Mouse (Mus musculus): ENCODE measurements around the gene Glyctk.
"Not testable (repeated sequence)": the region's sequence is repeated elsewhere in the genome, so short reads cannot be mapped to it uniquely, and the experiment has no call there.

The Glyctk gene

GRCm38 (mm10) chr9:106176769-106177168, 18.8 kb upstream of the Glyctk start:
- no peak for DNase-seq (ENCODE audit: low spot score in 2 of 2)

- DNase-seq (ENCODE audit: low spot score in 2 of 2), result no peak
These were observed 17.7 kb upstream of the Glyctk start for GRCm38 (mm10) chr9:106175552-106176200.

DNA sequence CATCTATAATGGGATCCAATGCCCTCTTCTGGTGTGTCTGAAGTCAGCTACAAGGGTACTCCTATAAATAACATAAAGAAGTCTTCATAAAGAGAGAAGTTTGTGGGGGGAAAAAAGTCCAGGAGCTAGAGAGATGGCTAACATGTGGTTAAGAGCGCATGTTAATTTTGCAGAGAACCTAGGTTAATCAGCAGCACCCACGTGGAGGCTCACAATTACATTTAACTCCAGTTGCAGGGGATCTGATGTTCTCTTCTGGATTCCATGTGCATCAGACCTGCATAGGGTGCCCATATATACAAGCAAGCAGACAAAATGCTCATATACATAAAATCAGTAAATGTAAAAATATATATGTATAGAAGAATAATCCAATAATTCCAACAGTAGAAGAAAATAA, 15.4 kb upstream of the Glyctk start:
- no peak for DNase-seq (ENCODE audit: low spot score in 2 of 2)

GRCm38 (mm10) chr9:106172527-106172926, 14.6 kb upstream of the Glyctk start:
- no peak for DNase-seq (ENCODE audit: low spot score in 2 of 2)

- peak; percentile 37 to 52 for DNase-seq (ENCODE audit: low spot score in 2 of 2)
These were observed 13.6 kb upstream of the Glyctk start for GRCm38 (mm10) chr9:106171346-106172158.

DNA sequence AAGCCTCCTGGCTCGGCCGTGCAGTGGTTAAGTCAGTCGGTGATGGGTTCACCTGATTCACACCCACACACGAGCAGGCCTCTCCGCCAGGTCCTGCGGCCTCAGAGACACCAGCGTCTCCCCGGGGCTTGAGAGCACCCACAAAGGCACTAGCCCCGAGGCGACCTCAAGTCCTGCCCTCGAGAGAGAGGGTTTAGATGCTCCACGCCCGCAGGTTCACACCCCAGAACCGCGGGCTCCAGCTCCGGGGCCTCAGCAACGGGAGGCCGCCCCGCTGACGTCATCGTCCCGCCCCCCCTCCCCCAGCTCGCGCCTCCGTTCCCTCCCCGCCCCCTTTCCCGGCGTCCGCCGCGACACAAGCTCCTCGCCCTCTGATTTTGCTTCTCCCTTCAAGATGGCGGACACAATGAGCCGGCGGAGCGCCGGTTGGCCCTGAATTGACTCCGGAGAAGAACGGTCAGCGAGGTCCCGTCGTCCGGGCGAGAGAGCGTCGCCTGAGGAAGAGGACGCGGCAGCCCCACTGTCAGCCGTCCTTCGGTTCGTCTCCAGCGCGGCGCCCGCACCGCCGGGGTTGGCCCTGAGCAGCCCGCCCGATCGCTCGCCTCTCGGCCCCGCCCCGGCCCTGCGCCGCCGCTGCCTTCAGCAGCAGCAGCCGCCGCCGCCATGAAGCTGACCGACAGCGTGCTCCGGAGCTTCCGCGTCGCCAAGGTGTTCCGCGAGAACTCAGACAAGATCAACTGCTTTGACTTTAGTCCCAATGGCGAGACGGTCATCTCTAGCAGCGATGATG, 12.8 kb upstream of the Glyctk start, which contains the start of gene Wdr82:
Wdr82 (plus strand) TSS at position 373 of the 790 bp plus-strand sequence.
- peak; percentile 69 to 81 for DNase-seq (ENCODE audit: low spot score in 2 of 2)

DNA sequence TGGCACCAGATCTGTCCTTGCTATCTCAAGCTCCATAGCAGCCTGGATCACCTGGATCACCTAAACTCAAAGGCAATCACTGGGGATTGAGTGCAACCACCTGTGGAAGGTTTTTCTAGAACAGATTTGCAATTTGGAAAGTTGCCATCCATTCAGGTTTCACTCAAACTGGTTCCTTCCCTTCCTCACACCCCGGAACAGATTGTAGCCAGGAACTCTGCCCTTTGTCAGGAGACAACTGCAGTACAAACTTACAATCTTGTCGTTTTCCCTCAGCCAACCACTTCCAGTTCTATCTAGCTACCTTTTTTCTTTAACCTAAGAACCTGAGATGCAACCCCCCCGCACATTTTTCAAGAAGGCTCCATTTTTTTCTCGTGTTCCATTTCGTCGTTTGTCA, 12.0 kb upstream of the Glyctk start:
- DNase-seq (ENCODE audit: low spot score in 2 of 2), result no peak

DNA sequence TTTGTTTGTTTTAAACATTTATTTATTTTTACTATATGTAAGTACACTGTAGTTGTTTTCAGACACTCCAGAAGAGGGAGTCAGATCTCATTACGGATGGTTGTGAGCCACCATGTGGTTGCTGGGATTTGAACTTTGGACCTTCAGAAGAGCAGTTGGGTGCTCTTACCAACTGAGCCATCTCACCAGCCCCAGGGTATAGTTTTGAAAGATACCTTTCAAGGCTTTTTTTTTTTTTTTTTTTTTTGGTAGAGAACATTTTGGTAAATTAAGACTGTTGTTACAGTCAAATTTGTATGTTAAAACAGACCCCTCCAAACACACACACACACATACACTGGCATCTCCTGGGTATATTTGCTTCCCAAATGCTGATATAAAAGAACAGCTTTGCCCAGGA, 11.1 kb upstream of the Glyctk start:
- not testable (repeated sequence) for DNase-seq (ENCODE audit: low spot score in 2 of 2)

- no peak for DNase-seq (ENCODE audit: low spot score in 2 of 2)
These were observed 9.8 kb upstream of the Glyctk start for GRCm38 (mm10) chr9:106167703-106168102.

DNA sequence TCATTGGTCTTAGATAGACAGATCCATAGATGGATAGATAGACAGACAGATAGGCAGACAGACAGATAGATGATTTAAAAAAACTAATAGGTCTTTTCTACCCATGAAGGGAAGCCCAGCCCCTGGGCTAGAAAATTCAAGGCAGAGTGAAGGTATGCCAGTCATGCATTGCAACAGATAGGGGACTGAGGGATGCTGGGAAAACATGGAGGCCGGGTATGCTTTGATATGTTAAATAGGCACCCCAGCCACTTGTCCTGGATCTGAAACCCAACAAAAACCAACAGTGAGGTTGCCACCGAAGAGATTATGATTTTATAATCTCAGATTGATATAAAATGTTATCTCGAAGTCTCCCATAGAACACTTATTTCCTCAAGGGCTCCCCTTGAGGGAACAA, 9.3 kb upstream of the Glyctk start:
- DNase-seq (ENCODE audit: low spot score in 2 of 2), result no peak

- no peak for DNase-seq (ENCODE audit: low spot score in 2 of 2)
These were observed 8.8 kb upstream of the Glyctk start for GRCm38 (mm10) chr9:106166709-106167108.

DNA sequence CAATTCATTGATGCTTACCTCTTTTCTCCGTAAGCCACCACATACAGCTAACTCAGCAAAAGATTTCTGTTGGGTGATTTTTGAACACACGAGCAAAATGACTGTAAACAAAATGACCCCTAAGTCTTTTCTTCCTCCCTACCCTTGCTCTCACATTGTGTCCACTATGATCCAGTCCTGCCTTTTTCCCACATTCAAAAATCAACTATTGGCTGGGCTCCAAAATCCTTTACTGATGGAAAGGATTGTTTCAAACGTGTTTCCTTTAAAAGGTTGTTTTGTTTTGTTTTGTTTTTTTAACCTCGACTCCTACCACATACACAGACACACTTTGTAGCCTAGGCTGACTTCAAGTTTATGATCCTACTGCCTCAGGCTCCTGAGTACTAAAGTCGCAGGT, 2.5 kb upstream of the Glyctk start:
- no peak for DNase-seq (ENCODE audit: low spot score in 2 of 2)

GRCm38 (mm10) chr9:106159784-106160301, 1.9 kb upstream of the Glyctk start:
- peak; percentile 93 to 97 for DNase-seq (ENCODE audit: low spot score in 2 of 2)

DNA sequence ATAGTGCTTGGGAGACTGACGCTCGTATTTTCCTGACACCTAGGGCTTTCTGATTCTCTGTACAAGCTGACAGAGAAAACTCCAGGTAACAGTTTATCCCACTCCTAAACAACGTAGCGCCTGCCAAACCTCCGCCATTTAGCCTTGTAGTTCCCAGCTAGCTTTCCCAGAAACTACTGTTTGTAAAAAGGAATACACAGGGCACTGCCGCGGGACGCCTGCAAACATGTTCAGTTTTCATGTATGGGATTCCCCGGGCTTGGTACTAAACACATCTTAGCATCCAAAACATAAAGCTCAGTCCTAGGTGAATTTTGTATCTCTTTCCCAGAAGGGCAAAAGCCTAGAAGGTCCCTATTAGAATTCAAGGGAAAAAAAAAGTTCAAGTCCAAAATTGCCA, 1.3 kb upstream of the Glyctk start:
- no peak for DNase-seq (ENCODE audit: low spot score in 2 of 2)

DNA sequence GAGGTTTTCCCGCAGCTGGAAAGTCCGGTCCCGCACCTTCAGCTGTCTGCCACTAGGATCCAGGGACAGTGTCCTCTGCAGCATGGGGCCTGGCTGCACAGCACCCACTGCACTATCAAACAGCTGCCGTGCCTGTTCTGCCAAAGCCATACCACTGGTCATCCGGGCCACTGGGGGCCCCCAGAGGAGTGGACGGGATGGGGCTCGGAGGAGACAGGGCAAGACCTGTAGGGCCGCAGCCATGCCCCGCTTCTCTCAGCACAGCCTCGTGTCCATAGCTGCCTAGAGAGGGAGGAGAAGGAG, 364 bp downstream of the Glyctk start:
- DNase-seq (ENCODE audit: low spot score in 2 of 2), result no peak

GRCm38 (mm10) chr9:106156921-106157622, 866 bp downstream of the Glyctk start:
- DNase-seq (ENCODE audit: low spot score in 2 of 2), result no peak

DNA sequence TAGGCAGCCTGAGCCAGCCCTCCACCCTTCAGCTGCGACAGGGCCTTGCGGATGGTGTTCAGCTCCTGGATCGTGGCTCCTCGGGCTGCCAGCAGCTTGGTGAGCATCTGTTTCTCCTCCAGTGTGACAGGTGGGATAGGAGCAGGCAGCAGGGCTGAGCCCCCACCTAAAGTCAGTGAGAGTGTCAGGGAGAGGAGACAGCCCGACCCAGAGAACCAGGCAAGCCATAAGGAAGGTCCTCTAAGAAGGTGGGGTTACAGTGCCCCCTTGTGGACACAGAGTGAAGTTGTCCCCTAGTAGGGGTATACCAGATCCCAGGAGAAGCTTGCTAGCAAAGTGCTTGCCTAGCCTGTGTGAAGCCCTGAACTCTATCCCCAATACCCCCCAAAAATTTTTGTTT, 1.5 kb downstream of the Glyctk start:
- DNase-seq (ENCODE audit: low spot score in 2 of 2), result no peak

GRCm38 (mm10) chr9:106154106-106154505, 3.8 kb downstream of the Glyctk start:
- DNase-seq (ENCODE audit: low spot score in 2 of 2), result no peak

DNA sequence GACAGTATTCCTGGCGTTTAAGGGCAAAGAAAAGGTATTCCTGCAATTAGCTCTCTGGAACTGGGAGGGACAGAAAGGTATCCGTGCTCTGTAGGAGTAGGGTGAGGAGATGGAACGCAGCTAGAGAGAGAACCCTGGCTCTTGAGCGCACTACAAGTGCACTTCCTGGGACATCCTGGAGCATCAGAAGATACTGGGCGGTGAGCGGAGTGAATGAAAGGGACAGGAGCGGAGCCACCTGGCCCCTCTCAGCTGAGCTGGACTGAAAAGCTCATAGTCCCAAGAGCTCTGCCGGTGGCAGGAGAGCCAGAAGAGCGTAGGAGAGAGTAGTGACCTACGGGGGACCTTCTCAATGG, 8.6 kb downstream of the Glyctk start:
- no peak for DNase-seq (ENCODE audit: low spot score in 2 of 2)

- DNase-seq (ENCODE audit: low spot score in 2 of 2), result no peak
These were observed 9.2 kb downstream of the Glyctk start for GRCm38 (mm10) chr9:106148541-106149398.

DNA sequence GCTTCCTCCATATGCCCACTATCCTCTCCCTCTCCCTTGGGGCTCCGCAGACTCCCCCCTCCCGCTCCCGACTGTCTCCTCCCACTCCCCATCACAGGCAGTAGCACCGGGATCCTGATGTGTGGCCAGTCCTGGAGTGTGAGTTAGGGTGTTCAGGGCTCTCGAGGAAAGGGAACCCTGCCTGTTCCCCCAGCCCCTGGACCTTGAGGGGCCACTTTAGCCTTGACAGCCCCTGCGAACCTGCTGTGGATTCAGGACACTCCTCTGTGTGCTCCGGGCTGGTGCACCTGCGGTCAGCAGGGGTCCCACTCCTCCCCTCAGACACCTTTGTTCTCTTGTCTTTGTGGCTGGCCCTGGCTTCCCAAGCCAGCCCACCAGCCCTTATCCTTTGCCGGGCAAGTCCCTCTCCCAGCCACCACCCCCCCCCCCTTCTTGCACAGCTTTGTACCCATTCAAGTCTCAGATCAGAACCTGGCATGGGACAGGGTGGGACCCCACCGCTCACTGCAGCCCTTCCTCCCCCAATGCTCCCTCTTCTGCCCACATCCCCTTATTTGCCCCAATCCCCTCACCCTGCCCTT, 10.0 kb downstream of the Glyctk start:
- no peak for DNase-seq (ENCODE audit: low spot score in 2 of 2)

Data from frontal cortex, postnatal 25 days (tissue).